Mouse (Mus musculus) limb, embryonic 14.5 days (tissue): ENCODE measurements around the gene Tmtc4. TPM values are rescaled to one million over a fixed set of nuclear protein-coding genes. Genes with fewer than 3 reads are reported as not detected.

ENCODE experiments used
- ATAC-seq: fragments of 200-750 bp; cut with Nextera tagmentation; 2 replicates; pipeline ENCODE4 v1.8.0; 2017; ENCODE audit warnings: low read depth, moderate number of reproducible peaks, moderate TSS enrichment; ENCODE audit not compliant: low FRiP score
- DNase-seq: peaks from one replicate; pipeline ENCODE4 v3.0.0-alpha.2; 2015; ENCODE audit warnings: low spot score
- H3K27ac ChIP-seq: fragments of 300-500 bp; sonication (generic); replicated peaks from 2 replicates; pipeline ENCODE4 v1.5.1; 2014; ENCODE audit warnings: low read depth, mild to moderate bottlenecking, low read length, moderate library complexity, mixed read lengths
- H3K27me3 ChIP-seq: fragments of 300-500 bp; sonication (generic); 2 replicates; pipeline ENCODE4 v1.6.1; 2014; ENCODE audit warnings: low read length, mixed read lengths; ENCODE audit not compliant: control insufficient read depth, insufficient read depth
- H3K36me3 ChIP-seq: fragments of 300-500 bp; sonication (generic); 2 replicates; pipeline ENCODE4 v1.6.1; 2014; ENCODE audit warnings: mild to moderate bottlenecking, low read length, moderate library complexity, mixed read lengths; ENCODE audit not compliant: control insufficient read depth, insufficient read depth
- H3K4me1 ChIP-seq: fragments of 300-500 bp; sonication (generic); 2 replicates; pipeline ENCODE4 v1.6.1; 2014; ENCODE audit warnings: antibody characterized with exemption, low read length, mixed read lengths; ENCODE audit not compliant: control insufficient read depth, insufficient read depth
- H3K4me2 ChIP-seq: fragments of 300-500 bp; sonication (generic); replicated peaks from 2 replicates; pipeline ENCODE4 v1.6.1; 2014; ENCODE audit warnings: low read depth, mild to moderate bottlenecking, low read length, moderate library complexity; ENCODE audit not compliant: severe bottlenecking
- H3K4me3 ChIP-seq: fragments of 300-500 bp; sonication (generic); replicated peaks from 2 replicates; pipeline ENCODE4 v1.5.1; 2014; ENCODE audit warnings: low read length
- H3K9ac ChIP-seq: fragments of 300-500 bp; sonication (generic); 2 replicates; pipeline ENCODE4 v1.6.1; 2014; ENCODE audit warnings: mild to moderate bottlenecking, low read depth, low read length, moderate library complexity; ENCODE audit not compliant: severe bottlenecking
- H3K9me3 ChIP-seq: fragments of 300-500 bp; sonication (generic); 2 replicates; pipeline ENCODE4 v1.6.1; 2016; ENCODE audit warnings: low read length; ENCODE audit not compliant: control insufficient read depth
- POLR2A ChIP-seq: fragments of 200-500 bp; IDR thresholded peaks from 2 replicates; pipeline ENCODE4 v1.8.0; 2012; ENCODE audit warnings: inconsistent platforms, mild to moderate bottlenecking, moderate library complexity, borderline replicate concordance; ENCODE audit not compliant: insufficient read depth, insufficient read length; ENCODE audit errors: extremely low read depth
- WGBS: fragments of 180-500 bp; shearing (Covaris S2); extraction: QIAGEN DNeasy Blood & Tissue Kit; methylation state at CpG from one replicate; pipeline ENCODE4 v1.1.7; 2014; 5-methylcytosine and 5-hydroxymethylcytosine counted together
- polyA plus RNA-seq, 2 experiments: library from polyadenylated mRNA; depleted of rRNA in 1 of 2; stranded (reverse) in 1 of 2; unstranded in 1 of 2; fragments of >200 nt; fragmentation: Nextera tagmentation in 1 of 2; extraction: Ambion mirVana in 1 of 2; gene quantifications; 2 replicates each; pipeline versions ENCODE4 v1.2.1 to v1.2.3; 2012 to 2014

Gene Tmtc4
- polyA plus RNA-seq, 2 experiments, result 20.9 to 25.5 TPM

DNA sequence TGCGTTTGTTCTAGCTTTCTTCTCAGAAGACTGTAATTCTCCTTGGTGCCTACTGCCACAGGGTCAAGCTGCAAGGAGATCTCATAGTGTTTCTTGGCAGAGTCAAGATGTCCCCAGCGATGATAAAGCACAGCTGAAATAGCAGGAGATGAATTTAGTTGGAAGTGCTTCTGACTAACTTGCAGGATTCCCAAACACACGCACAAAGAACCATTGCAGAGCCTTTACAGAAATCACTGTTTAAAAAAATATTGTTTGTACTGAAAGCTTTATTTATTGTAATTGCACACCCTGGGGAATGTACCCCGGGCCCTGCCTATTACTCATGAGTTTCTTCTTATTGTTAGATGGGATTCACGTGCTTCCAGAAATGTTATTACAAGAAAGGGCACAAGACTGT, 63.8 kb downstream of the Tmtc4 start:
- ATAC-seq (no peak), DNase-seq (no peak)
- 79% methylated on average over 5 of the region's 5 CpGs for WGBS
- Histone ChIP-seq H3K36me3 (peaks cover 5% of the 10 kb centered on the region; the same call in 1 of the 2 replicates), H3K4me3 (no peak overlapping the region), H3K4me1 (no peaks in the 10 kb centered on the region), H3K9ac (no peak overlapping the region), H3K27me3 (no peaks in the 10 kb centered on the region), H3K4me2 (no peak overlapping the region), H3K27ac (no peak overlapping the region), H3K9me3 (no peaks in the 10 kb centered on the region)
- TF ChIP-seq POLR2A, result no peak

DNA sequence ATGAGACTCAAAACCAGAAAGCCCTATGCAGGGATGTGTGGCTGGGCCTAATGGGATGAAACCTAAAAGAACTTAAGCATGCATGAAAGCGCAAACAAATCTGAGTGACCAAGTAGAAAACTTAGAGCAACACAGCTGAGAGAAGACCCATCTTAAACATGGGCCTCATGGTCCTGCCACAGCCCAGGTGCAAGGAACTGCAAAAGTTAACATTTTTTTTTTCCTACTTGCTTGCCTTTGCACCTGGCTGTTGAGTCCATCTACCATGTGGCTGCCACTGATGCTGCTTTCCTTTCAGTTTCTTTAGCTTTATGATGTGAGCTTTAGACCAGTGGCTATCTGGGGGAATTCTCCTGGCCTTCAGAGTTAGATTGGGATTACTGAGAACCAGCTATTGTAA, 66.2 kb downstream of the Tmtc4 start:
- Histone ChIP-seq H3K36me3 (peaks cover 5% of the 10 kb centered on the region; the same call in 1 of the 2 replicates), H3K4me3 (no peak overlapping the region), H3K9me3 (no peaks in the 10 kb centered on the region), H3K4me2 (no peak overlapping the region), H3K9ac (no peak overlapping the region), H3K27me3 (no peaks in the 10 kb centered on the region), H3K4me1 (no peaks in the 10 kb centered on the region), H3K27ac (no peak overlapping the region)
- TF ChIP-seq POLR2A, result no peak
- DNase-seq (no peak), ATAC-seq (no peak)
- 86% methylated on average over 1 of the region's 1 CpGs for WGBS

DNA sequence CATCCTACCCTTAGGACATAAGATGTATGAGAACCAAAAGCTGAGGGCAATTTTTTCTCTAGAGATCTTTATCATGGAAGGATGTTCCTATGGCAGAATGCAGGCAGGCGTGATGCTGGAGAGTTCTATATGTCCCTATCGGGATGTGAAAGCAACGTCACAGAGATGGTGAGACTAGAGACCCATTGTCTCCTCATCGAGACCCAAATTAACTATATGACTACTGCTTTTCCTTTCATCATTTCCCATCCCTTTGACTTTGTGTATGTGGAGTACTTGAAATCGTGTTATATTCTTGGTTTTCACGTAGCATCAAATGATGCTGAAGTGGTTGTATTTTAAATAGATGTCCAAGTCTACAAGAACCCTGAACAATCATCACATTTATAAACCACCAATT, 70.2 kb downstream of the Tmtc4 start, which contains the start of gene Ggact:
Gene Ggact, minus strand, starts transcription at position 101 of the 400 bp plus-strand sequence.
- Histone ChIP-seq H3K36me3 (no peaks in the 10 kb centered on the region), H3K4me2 (peak within 1 kb of the TSS; percentile 94), H3K4me3 (peak within 1 kb of the TSS; percentile 67), H3K27ac (no peak within 1 kb of the TSS), H3K9me3 (no peaks in the 10 kb centered on the region), H3K4me1 (no peaks in the 10 kb centered on the region), H3K27me3 (no peaks in the 10 kb centered on the region), H3K9ac (peak within 1 kb of the TSS; percentile 64)
- DNase-seq (no peak), ATAC-seq (no peak)
- WGBS, result 86% methylated on average over 6 of the region's 6 CpGs
- TF ChIP-seq POLR2A, result no peak

DNA sequence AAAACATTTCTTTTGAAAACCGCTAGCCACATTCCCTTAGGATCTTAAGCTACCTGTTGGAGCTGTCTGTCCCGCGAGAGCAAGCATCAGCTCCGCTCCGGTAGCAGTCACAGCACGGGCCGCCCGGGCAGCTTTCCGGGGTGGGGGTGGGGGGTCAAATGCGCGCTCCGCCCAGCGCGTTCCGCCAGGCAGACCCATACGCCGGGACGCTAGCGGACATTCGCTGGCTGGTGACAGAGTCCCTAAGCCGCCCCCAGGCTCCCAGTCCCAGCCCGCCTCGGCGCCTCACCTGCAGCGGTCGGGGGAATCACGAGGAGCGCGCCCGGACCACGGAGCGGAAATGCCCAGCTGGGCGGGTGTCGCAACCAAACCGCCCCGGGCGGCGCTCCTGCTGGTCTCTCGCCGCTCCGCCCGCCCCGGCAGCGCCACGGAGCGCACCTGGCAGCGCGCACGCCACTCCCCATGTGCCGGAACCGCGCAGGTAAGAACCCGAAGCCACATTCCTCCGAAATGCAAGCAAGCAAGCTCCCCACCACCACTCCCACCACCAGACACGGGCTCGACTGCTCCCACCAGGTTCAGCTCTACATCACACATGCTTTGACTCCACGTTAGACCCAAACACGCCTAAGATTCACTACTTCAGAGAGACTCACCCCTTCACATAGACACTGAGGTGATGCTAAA, 70.9 kb downstream of the Tmtc4 start:
- DNase-seq, result peak; percentile 55
- Histone ChIP-seq H3K4me2 (peak overlapping the region; percentile 94), H3K9me3 (no peaks in the 10 kb centered on the region), H3K4me1 (no peaks in the 10 kb centered on the region), H3K27ac (no peak overlapping the region), H3K36me3 (no peaks in the 10 kb centered on the region), H3K4me3 (peak overlapping the region; percentile 67), H3K9ac (peak overlapping the region; percentile 64), H3K27me3 (no peaks in the 10 kb centered on the region)
- under 1% methylated on average over 43 of the region's 58 CpGs for WGBS
- no peak for TF ChIP-seq POLR2A
- ATAC-seq, result peak; percentile 67

- TF ChIP-seq POLR2A, result no peak
- 39% methylated on average over 1 of the region's 1 CpGs for WGBS
- no peaks in the 10 kb centered on the region for H3K4me1 ChIP-seq
- DNase-seq (no peak), ATAC-seq (no peak)
- H3K4me3 ChIP-seq, result peak overlapping the region; percentile 67
- H3K4me2 ChIP-seq, result peak overlapping the region; percentile 94
- peak overlapping the region; percentile 64; the same call in 1 of the 2 replicates for H3K9ac ChIP-seq
- no peaks in the 10 kb centered on the region for H3K27me3 ChIP-seq
- no peak overlapping the region for H3K27ac ChIP-seq
- peaks cover 5% of the 10 kb centered on the region for H3K9me3 ChIP-seq
- no peaks in the 10 kb centered on the region for H3K36me3 ChIP-seq
These were observed 71.7 kb downstream of the Tmtc4 start for GRCm38 (mm10) chr14:122912137-122912536.
